Mouse (Mus musculus): ENCODE measurements around the gene Mrc2.

GRCm38 (mm10) chr11:105365611-105366010 is 73.2 kb downstream of the Mrc2 start:
- TF ChIP-seq BHLHE40 (IDR thresholded peaks at IDR 0.05; ENCODE audit: borderline replicate concordance, low read depth, low read length): no peak
- TF ChIP-seq CTCF (IDR thresholded peaks at IDR 0.05 in 2 of 3, conservative IDR thresholded peaks at IDR 0.05 in 1 of 3; ENCODE audit: control insufficient read depth in 1 of 3, insufficient read depth in 1 of 3, low read depth in 2 of 3, low read length in 3 of 3, poor library complexity in 1 of 3, severe bottlenecking in 1 of 3): no peak
- no peak; the same call in 1 of the 2 replicates for TF ChIP-seq POLR2AphosphoS5 (IDR thresholded peaks at IDR 0.05; ENCODE audit: borderline replicate concordance, low read depth, low read length)
- TF ChIP-seq KAT2A (conservative IDR thresholded peaks at IDR 0.05; ENCODE audit: low read depth, low read length): no peak
- TF ChIP-seq GATA1 (IDR thresholded peaks at IDR 0.05; ENCODE audit: low read depth, low read length): no peak
- no peak for TF ChIP-seq RCOR1 (IDR thresholded peaks at IDR 0.05; ENCODE audit: low read depth, low read length)
- TF ChIP-seq USF1 (IDR thresholded peaks at IDR 0.05; ENCODE audit: low read depth, low read length): no peak
